Mouse (Mus musculus): ENCODE data around the gene Slc13a4.

Gene Slc13a4

GRCm38 (mm10) chr6:35298323-35298722, 9.6 kb downstream of the Slc13a4 start:
- DNase-seq: no peak

- DNase-seq: no peak
These were observed 10.3 kb downstream of the Slc13a4 start for GRCm38 (mm10) chr6:35297516-35298227.

- DNase-seq: peak; percentile 28
These were observed 10.9 kb downstream of the Slc13a4 start for GRCm38 (mm10) chr6:35297001-35297400.

GRCm38 (mm10) chr6:35294964-35295363, 13.0 kb downstream of the Slc13a4 start:
- DNase-seq: no peak

- DNase-seq: no peak
These were observed 18.3 kb downstream of the Slc13a4 start for GRCm38 (mm10) chr6:35289676-35290075.

GRCm38 (mm10) chr6:35288920-35289319, 19.0 kb downstream of the Slc13a4 start:
- DNase-seq: peak; percentile 11

- peak; percentile 61 for DNase-seq
These were observed 19.7 kb downstream of the Slc13a4 start for GRCm38 (mm10) chr6:35288114-35288761.

GRCm38 (mm10) chr6:35279306-35279705, 28.6 kb downstream of the Slc13a4 start:
- no peak for DNase-seq

- DNase-seq: no peak
These were observed 29.9 kb downstream of the Slc13a4 start for GRCm38 (mm10) chr6:35277903-35278587.

GRCm38 (mm10) chr6:35273391-35274082, 34.4 kb downstream of the Slc13a4 start:
- DNase-seq: no peak

- no peak for DNase-seq
These were observed 35.8 kb downstream of the Slc13a4 start for GRCm38 (mm10) chr6:35271868-35272765.

GRCm38 (mm10) chr6:35271094-35271855, 36.7 kb downstream of the Slc13a4 start:
- peak; percentile 13 for DNase-seq

GRCm38 (mm10) chr6:35269643-35270042, 38.3 kb downstream of the Slc13a4 start:
- no peak for DNase-seq

GRCm38 (mm10) chr6:35268711-35269110, 39.2 kb downstream of the Slc13a4 start:
- DNase-seq: no peak

GRCm38 (mm10) chr6:35265580-35266278, 42.2 kb downstream of the Slc13a4 start:
- no peak for DNase-seq

GRCm38 (mm10) chr6:35260531-35260930, 47.4 kb downstream of the Slc13a4 start:
- no peak for DNase-seq

- no peak for DNase-seq
These were observed 48.4 kb downstream of the Slc13a4 start for GRCm38 (mm10) chr6:35259526-35259925.

GRCm38 (mm10) chr6:35258922-35259321, 49.0 kb downstream of the Slc13a4 start:
- no peak for DNase-seq

GRCm38 (mm10) chr6:35257626-35258190, 50.2 kb downstream of the Slc13a4 start:
- DNase-seq: no peak

- DNase-seq: peak; percentile 52
These were observed 51.2 kb downstream of the Slc13a4 start for GRCm38 (mm10) chr6:35256691-35257090.

Data from layer of hippocampus, adult 9-11 months (tissue).